Mouse (Mus musculus) thymus, postnatal 4 days (tissue): ENCODE measurements around the gene Nmur1.
"Not testable (repeated sequence)": the region's sequence is repeated elsewhere in the genome, so short reads cannot be mapped to it uniquely, and the experiment has no call there.

Experiments used
- DNase-seq: peaks from one replicate; pipeline ENCODE4 v3.0.0; 2021

Nmur1 gene

DNA sequence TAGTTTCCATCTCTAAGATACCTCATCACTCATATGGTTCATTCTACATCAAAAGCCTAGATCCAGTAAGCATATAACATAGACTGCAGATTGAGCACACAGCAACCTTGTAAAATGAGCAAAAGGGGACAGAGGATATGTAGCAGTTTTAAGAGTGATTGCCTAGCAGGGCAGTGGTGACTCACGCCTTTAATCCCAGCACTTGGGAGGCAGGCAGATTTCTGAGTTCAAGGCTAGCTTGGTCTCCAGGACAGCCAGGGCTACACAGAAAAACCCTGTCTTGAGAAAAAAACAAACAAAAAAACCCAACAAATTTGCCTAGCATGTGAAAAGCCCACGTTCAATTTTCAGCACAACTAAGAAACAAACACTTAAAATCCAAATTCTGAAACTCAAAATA, 71.8 kb downstream of the Nmur1 start:
- no peak for DNase-seq

DNA sequence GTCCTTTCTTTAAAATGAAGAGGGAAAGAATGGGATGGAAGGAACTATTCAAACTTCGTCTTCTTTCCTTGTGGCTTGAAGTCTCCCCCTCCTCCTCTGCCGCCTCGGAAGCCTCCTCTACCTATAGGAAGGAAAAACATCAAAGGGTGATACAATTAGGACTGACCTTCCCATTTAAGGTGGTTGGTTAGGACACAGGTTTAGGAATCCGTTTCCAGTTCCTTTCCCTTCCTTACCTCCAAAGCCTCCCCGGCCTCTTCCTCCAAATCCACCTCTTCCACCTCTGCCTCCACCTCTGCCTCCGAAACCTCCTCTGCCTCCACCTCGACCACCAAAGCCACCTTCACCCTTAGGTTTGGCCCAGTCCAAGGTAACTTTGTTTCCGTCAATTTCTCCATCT, 75.5 kb downstream of the Nmur1 start:
- DNase-seq, result no peak

DNA sequence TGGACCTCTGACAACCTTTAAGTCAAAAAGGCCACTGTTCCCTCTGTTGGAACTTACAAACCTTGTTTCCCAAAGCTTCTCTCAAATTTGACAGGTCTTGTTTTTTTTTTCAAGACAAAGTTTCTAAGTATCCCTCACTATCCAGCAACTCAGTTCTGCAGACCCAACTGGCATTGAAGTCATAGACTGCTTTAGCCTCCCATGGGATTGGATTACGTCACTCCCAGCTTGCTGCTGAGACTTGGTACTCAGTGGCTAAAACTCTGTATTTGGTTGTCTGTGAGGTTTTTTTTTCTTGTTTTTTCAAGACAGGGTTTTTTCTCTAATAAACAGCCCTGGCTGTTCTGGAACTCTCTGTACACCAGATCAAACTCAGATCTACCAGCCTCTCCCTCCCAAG, 76.3 kb downstream of the Nmur1 start:
- no peak for DNase-seq

DNA sequence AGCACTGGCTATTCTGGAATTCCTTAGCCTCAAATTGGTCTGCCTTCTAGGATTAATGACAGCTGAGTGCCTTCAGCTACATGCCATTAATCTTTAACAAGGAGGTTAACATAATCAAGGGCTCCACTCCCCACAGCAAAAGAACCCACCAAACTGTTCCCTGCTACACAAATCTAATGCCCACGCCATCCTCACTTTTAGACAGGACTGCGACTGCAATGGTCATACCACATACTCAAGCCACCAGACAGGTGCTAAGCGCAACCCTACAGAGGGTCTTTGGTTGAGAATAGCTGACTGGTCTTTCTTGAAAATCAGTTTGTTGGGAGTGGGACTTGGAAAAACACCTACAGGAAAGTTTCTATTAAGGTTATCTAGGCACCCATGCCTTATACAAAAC, 76.8 kb downstream of the Nmur1 start:
- DNase-seq, result no peak

DNA sequence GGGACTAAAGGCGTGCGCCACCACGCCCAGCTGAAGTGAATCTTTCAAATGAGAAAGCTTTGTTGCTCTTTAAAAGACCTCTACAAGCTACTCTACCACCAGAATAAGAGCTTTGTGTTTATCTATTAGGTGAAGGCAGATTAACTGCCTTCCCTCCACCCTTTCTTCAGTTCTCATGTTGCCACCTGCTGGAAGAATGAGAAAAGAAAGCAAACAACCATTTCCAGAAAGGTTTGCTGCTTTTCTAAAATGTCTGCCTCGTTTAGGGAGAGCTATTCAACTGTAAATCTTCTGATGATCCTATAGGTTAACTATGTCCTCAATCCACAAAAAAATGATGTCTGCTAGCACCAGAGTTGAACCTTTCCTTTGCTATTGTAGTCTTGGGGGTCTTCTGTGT, 77.2 kb downstream of the Nmur1 start:
- DNase-seq, result no peak

DNA sequence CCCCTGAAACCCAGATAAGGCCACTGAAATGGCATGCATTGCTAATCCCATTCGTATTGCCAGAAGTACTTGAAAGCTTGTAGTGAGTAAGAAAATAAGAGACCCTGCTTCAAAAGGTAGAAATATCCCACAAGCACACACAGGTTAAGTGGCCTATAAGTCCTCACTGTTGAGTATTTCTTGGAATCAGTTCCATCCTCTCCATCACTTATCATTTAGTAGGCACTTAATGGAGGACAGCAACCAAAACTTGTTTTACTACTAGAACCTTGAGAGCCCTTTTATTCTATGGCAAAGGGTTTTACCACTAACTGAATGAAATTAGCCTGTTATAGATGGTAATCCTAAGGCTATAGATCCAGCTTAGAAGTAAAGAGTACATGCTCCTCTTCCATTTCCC, 77.9 kb downstream of the Nmur1 start:
- no peak for DNase-seq

DNA sequence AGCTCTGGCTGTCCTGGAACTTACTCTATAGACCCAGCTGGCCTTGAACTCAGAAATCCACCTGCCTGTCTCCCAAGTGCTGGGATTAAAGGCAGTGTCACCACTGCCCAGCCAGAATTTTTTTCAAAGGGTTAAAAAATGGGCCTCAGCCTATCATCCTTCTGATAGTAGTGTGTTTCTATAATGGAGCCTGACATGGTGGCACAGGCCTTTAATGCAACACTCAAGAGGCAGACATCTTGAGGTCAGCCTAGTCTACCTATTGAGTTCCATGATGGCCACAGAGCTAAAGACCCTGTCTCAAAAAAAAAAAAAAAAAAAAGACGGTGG, 78.3 kb downstream of the Nmur1 start:
- DNase-seq, result no peak

DNA sequence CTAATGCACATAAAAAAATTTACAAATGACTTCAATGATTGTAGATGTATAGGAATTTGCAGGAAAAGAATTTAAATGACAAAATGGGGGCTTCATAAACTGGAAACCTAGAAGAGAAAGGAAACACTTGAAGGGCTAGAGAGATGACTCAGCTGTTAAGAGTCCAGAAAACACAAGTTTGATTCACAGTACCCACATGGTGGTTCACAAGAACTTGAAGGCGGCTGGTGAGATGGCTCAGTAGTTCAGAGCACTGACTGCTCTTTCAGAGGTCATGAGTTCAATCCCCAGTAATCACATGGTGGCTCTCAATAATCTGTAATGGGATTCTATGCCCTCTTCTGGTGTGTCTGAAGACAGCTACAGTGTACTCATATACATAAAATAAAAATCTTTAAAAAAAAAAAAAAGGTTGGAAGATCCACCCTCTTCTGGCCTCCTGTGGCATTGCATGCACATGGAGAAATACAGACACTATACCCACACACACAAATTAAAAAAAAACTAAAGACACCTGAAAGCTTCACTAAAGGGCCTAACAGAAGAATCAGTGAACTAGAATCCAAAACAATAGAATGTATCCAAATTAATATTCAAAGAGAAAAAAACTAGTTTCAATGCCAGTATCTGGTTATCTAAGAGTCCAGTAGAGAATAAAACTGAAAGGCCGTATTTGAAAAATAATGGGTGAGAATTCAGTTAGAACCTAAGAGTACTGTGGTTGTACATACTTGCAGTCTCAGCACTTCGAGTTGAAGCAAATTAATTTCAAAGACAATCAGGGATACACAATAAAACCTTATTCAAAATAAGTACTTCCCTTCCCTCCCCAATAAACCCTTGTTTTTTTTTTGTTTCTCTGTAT, 78.9 kb downstream of the Nmur1 start:
- DNase-seq, result peak; percentile 53

DNA sequence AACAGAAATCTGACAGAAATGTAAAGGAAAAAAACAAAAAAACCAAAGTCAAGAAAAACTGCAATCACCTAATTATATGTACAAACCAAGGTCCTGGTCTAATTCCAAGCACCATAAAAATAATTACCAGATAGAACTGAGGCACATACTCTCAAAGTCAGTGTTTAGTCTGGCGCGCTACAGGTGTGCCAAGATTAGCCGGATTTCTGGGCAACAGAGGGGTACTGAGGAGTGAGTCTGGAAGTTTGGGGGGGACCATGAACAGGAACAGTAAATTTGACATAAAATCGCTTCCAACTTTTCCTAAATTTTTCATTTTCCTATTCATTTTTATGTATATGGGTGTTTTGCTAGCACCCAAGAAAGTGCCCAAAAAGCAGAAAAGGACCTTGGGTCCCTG, 80.1 kb downstream of the Nmur1 start:
- no peak for DNase-seq

DNA sequence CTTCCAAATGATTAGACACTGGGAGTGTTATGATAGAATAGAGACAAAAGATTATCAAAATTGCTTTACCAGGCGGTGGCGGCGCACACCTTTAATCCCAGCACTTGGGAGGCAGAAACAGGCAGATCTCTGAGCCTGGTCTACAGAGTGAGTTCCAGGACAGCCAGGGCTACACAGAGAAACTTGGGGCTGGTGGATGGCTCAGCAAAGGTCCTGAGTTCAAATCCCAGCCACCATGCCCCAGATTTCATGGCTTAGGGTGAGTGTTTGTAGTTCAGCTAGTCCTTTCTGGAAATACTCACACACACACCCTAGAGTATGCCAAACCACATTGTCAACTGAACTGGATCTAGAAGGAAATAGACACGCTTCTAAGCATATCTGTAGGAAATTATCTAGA, 81.0 kb downstream of the Nmur1 start:
- DNase-seq, result no peak

DNA sequence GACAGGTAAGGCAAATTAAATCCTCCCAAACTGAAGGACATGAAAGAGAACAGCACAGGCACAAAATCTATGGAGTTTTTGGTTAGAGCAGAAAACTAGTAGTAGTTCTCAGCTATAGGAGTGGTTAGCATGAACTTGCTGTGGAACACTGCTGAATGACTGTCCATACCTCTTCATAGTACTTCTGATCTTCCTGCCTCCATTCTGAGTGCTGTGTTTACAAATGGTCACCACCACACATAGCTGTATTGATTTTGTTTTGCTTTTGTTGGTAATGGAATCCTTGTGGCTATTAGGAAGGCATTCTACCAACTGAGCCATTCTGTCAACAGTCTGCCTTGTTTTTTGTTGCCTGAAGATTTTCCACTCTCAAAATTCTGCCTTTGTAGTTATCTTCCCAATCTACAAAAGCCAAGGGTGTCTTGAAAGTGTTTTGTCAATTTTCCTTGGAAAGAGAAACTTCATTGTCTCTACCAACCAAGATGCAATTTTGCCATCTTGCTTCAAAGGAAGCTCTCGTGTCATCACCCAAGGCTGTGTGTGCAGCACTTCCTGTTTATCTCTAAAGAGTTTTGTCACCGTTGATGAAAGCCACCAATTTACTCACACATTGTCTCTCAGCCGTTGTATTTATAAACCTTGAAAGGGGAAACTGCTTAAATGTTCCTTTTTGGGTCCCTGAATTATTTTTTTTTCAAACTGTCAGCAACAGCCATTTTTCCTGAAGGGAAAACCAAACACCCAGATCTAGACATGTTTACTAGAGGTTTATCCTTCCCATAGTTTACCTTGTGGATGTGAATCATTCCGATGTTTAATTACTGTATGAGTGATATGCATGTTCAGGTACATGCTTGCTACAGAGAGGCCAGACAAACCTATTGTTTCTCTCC, 81.8 kb downstream of the Nmur1 start:
- DNase-seq, result no peak

DNA sequence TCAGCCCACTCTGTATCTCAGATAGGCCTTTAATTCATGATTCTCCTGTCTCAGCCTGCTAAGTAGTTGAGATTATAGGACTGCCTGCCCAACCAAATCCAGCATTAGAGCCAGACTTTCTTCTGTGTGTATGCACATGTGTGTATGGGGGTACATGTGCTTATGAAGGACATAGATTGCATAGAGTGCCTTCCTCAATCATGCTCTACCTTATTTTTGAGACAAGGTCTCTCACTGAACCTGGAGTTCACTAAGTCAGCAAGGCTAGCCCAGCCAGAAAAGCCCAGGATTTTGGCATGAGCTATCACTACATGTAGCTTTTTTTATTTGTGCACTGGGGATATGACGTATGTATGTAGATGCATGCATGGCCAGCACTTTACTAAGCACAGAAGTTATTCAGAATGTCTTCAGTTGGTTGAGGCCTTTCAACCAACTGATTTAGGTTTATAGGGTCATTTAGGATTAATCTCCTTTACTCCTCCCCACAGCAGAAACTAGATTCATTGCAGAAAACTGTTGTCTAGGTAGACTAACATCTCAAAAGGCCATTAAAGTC, 82.9 kb downstream of the Nmur1 start:
- DNase-seq, result no peak

DNA sequence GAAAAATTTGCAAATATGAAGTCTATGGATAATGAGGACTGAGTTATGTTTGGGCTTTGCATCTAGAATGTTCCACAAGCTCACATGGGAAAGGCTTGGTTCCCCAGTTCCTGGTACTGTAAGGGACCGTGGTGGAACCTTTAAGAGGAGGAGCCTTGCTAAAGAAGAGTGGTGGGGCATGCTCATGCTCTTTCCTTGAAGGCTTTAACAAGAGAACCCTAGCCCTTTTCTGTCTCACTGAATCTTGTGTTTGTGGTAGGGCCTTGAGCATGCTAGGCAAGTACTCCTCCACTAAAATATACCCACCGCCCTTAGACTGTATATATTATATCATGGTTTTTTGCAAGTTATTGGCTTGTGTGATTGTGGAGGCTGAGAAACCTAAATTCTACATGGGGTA, 83.7 kb downstream of the Nmur1 start:
- no peak for DNase-seq

DNA sequence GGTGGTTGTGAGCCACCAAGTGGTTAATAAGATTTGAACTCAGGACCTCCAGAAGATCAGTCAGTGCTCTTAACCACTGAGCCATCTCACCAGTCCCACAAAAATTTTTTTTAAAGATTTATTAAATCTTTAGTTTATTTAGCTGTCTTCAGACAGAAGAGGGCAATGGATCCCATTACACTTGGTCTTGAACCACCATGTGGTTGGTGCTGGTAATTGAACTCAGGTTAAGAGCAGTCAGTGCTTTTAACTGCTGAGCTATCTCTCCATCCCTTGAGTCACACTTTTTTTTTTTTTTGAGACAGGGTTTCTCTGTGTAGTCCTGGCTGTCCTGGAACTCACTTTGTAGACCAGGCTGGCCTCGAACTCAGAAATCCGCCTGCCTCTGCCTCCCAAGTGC, 84.9 kb downstream of the Nmur1 start:
- not testable (repeated sequence) for DNase-seq

DNA sequence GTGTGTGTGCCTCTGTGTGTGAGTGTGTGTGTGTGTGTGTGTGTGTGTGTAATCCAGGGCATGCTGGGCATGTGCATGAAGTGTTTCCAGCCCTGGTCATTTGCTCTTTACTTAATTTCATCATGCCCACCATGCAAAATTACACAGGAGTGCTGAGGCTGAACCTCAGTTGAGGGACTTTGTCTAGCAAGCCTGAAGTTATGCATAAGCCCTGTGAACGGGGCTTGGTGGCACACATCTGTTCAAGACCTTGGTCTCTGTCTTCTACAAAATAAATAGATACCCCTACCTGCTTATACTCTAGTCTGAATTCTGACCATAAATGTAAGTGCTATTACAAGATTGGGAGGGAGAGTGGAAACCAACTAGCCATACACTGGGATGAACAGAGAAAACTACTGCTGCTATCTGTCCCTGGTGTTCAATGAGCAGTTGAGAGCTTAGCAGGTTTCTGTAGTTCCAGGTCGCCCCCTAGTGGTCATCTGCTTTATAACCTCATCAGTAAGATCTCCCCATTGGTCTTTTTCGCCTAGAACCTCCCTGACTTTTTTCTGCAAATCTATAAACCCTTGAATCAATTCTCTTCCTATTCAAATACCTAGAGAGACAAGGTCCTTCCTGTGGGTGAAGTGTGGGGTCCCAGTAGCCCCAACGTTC, 86.7 kb downstream of the Nmur1 start:
- peak; percentile 86 for DNase-seq

DNA sequence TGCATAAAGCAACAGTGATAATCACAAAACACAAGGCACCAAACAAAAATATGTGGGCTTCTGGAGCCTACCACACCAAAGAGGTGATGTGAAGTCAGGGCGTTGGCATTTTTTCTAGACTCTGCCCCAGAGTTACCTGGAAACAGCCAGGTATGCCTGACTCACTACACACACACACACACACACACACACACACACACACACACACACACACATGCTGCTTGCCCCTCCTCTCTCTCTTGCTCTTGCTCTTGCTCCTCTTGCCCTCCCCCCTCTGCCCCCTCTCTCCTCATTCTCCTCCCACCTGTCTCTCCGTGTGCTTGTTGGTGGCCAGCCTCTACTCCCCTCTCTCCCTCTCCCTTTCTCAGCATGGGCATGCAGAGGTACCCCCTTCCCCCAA, 89.7 kb downstream of the Nmur1 start:
- DNase-seq, result no peak
